Mouse (Mus musculus) layer of hippocampus, adult 2 months (tissue): ENCODE results near the gene Ccdc73. TPM values are rescaled to one million over a fixed set of nuclear protein-coding genes. Genes with fewer than 3 reads are reported as not detected.
"Not testable (repeated sequence)": the region's sequence is repeated elsewhere in the genome, so short reads cannot be mapped to it uniquely, and the experiment has no call there.

Source experiments
- DNase-seq, 2 experiments: peaks; one replicate each; pipeline ENCODE4 v3.0.0; 2022; ENCODE audit warnings: low spot score in 2 of 2
- H3K27ac ChIP-seq: fragments of 200-600 bp; 2 replicates; pipeline ENCODE4 v1.8.1; 2022
- H3K4me3 ChIP-seq: fragments of 200-600 bp; 2 replicates; pipeline ENCODE4 v1.8.1; 2022; ENCODE audit warnings: mild to moderate bottlenecking
- CTCF ChIP-seq: fragments of 200-600 bp; conservative IDR thresholded peaks from 2 replicates; pipeline ENCODE4 v1.8.1; 2022; ENCODE audit warnings: antibody characterized with exemption, mild to moderate bottlenecking, moderate library complexity
- long read RNA-seq, 2 experiments: library from polyadenylated mRNA; stranded (forward); transcript quantifications; one replicate each; pipeline ENCODE4 v2.0.0; 2021; ENCODE audit warnings: borderline mapping rate in 2 of 2
- total RNA-seq, 2 experiments: library from RNA; stranded (reverse); gene quantifications; 2 replicates each; pipeline ENCODE4 v1.2.3; 2021

Gene Ccdc73
- total RNA-seq: 1 to 10 TPM in 1 of 2 experiments, not detected in 1; 1.2 TPM
- long read RNA-seq, experiment 1, partial matches to known transcripts: 0 of 13 reads
- long read RNA-seq, experiment 1, other reads (novel, unspliced or antisense): 12 of 13 reads
- long read RNA-seq, experiment 2, partial matches to known transcripts: 0 of 14 reads
- long read RNA-seq, experiment 2, other reads (novel, unspliced or antisense): 13 of 14 reads

DNA sequence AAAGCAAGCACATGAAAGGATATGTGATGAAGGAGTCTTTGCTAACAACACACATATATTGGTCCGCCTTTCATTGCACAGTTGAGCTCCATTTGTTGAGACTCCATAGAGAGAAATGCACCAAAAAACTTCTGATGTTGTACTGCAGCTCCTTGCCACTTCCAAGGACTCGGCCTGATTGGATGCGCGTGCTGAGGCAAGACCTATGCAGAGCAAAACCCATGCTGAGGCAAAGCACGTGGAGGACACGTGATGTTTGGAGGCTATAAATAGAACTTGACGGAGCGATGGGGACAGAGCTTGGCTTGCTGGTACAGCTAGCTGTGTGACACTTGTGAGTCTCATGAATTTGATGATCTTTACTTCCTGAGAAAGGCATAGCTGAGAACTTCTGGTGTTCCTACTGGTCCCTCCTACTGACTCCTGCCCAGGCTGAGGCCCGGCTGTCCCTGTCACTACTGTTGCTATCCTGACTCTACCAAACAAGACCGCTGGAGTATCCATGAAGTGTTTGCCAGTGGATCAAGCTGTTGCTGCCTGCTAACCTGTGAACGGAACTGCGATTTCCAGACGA, at the start of gene Ccdc73:
Gene Ccdc73 (plus strand): TSS at position 524 of the 574 bp plus-strand sequence.
- no peak within 1 kb of the TSS for H3K4me3 ChIP-seq
- H3K27ac ChIP-seq: no peak within 1 kb of the TSS
- no peak for DNase-seq
- no peak for TF ChIP-seq CTCF

DNA sequence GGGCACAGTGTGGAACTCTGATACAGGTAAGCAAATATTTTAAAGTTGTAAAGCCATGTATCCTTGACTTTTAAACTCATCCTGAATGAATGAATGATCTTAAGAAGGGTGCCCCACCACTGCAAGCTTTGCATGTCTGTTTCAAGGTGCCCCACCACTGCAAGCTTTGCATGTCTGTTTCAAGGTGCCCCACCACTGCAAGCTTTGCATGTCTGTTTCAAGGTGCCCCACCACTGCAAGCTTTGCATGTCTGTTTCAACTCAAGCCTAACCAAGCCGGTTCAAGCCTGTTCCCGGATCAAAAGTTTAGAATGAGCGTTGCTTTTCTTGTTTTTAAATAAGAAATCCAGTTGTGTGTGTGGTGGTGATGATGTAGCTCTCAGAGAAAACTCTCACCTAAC, 48.8 kb upstream of the Ccdc73 start:
- H3K4me3 ChIP-seq, DNase-seq: not testable (repeated sequence)

DNA sequence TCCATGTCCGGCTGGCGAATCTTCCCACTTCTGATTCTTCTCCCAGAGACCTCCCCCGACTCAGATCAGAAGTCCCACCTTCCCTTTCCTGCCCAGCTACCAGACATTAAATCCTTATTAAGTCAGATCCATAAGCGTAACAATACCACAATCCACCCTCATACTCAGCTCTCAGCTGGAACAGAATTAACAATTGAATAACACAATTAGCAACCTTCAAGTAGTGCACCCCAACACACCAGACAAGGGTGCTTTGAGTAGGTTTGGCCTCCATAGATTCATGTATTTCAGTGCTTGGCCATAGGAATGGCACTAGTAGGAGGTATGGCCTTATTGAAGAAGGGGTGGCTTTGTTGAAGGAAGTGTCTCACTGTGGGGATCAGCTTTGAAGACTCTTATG, 41.4 kb upstream of the Ccdc73 start:
- no peak for DNase-seq
- H3K27ac ChIP-seq: no peak overlapping the region
- TF ChIP-seq CTCF: no peak
- no peak overlapping the region for H3K4me3 ChIP-seq

More for the DNA sequence above, 48.8 kb upstream of the Ccdc73 start:
- not testable (repeated sequence) for H3K27ac ChIP-seq

GRCm38 (mm10) chr2:104832486-104832885, 35.1 kb upstream of the Ccdc73 start:
- DNase-seq: no peak
- H3K27ac ChIP-seq: no peak overlapping the region
- TF ChIP-seq CTCF: no peak
- no peak overlapping the region for H3K4me3 ChIP-seq

DNA sequence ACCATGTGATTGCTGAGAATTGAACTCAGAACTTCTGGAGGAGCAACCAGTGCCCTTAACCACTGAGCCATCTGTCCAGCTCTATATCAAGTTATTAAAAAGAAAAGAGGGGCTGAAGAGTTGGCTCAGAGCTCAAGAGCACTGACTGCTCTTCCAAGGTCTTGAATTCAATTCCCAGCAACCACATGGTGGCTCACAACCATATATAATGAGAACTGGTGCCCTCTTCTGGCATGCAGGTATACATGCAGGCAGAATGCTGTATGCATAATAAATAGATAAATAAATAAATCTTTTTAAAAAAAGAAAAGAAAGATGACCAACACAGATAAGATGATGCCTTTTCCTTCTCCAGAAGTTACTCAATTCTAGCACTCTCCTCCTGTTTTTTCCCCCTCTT, 26.6 kb upstream of the Ccdc73 start:
- no peak overlapping the region for H3K4me3 ChIP-seq
- H3K27ac ChIP-seq: no peak overlapping the region
- no peak for DNase-seq
- peak; percentile 29 for TF ChIP-seq CTCF

GRCm38 (mm10) chr2:104841736-104842135, 25.9 kb upstream of the Ccdc73 start:
- no peak overlapping the region for H3K4me3 ChIP-seq
- no peak overlapping the region for H3K27ac ChIP-seq
- DNase-seq: no peak
- no peak for TF ChIP-seq CTCF

- DNase-seq: no peak
- H3K4me3 ChIP-seq: no peak overlapping the region
- no peak for TF ChIP-seq CTCF
- no peak overlapping the region for H3K27ac ChIP-seq
These were observed 25.0 kb upstream of the Ccdc73 start for GRCm38 (mm10) chr2:104842559-104842958.

DNA sequence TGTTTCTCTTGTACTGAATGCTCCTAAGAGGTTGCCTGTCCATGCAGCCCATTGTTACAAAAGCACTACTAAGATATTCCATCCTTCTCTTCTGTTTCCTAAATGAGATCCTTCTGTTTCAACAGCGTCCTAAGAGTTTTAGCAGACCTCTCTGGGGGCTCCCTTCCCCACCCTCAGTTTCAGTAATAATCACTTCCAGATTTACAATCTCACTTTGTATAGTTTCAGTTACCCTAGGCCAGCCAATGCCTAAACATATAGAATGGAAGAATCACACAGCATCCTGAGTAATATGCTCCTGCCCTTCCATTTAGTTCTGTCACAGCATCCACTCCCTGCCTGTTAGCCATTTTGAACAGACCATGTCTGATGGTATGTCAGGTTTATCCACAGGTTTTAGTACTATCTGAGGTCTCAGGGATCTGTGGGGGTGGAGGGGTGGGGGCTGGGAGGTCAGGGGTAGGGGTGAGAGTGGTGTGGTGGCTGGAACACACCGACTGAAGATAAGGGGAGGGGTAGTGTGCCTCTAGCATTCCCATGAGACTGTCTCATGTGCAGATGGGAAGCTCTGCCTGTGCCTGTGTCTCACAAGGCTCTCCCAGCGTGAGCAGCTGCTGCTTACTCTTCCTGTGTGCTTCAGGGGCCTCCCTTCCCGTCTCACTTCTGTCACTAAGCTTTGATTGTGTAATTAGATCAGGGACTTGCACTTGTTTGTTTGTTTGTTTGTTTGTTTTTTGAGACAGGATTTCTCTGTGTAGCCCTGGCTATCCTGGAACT, 20.8 kb upstream of the Ccdc73 start:
- no peak for DNase-seq
- H3K27ac ChIP-seq: no peak overlapping the region
- no peak for TF ChIP-seq CTCF

GRCm38 (mm10) chr2:104847645-104848044, 20.0 kb upstream of the Ccdc73 start:
- DNase-seq: no peak
- TF ChIP-seq CTCF: peak; percentile 67
- H3K4me3 ChIP-seq: no peak overlapping the region

More for the DNA sequence above, 20.8 kb upstream of the Ccdc73 start:
- no peak overlapping the region for H3K4me3 ChIP-seq

DNA sequence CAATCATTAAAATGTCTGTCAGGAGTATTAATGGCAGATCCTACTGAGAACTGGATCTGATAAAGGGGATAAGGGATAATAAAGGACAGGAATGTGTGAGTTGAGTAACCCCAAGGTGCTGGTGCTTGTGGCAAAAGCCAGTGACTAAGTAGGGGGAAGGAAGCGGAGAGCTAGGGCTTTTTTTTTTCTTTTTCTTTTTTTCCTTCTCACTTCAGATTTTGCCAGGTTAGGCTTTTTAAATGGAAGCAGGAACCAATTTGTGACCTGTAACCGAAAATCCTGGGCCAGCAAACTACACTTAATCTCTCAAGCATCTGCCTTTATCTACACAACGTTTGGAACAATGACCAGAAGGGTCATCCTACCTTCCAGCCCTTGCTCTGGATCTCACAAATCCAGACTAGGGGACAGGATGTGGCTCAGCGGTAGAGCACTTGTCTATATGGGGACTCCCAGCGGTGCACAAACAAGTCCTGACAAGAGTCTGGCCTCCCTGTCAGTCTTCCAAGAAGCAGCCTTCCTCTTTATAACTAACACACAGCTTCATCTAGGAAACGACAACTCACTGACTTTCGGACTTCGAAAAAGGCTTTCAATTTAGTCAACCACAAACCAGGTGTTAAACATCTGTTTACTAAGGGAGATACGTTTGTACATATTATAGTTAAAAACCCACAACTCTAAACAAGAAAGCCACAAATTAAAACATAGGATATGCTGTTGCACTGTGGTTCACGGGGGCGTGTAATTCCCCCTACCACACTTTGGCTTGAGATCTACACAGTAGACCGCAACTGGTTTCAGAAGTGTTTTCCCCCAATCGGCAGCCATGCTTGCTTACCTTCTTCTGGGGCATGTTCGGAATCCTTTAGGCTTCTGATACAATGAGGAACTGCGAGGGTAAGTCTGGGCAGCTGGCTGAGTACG, 19.1 kb upstream of the Ccdc73 start:
- H3K4me3 ChIP-seq: no peak overlapping the region; the same call in 1 of the 2 replicates
- no peak overlapping the region for H3K27ac ChIP-seq
- TF ChIP-seq CTCF: no peak
- no peak for DNase-seq

More at GRCm38 (mm10) chr2:104847645-104848044, 20.0 kb upstream of the Ccdc73 start:
- H3K27ac ChIP-seq: no peak overlapping the region

- peak in 1 of 2 experiments; percentile 27 for DNase-seq
- H3K4me3 ChIP-seq: peak within 1 kb of the TSS; percentile 63
- H3K27ac ChIP-seq: no peak within 1 kb of the TSS
- peak; percentile 20 for TF ChIP-seq CTCF
These were observed 18.2 kb upstream of the Ccdc73 start, which contains the start of gene Prrg4 for GRCm38 (mm10) chr2:104849276-104849990. TSS of gene Prrg4 (minus strand) at chr2:104849876.

GRCm38 (mm10) chr2:104849991-104850359, 17.6 kb upstream of the Ccdc73 start:
- DNase-seq: no peak
- TF ChIP-seq CTCF: no peak
- Histone ChIP-seq H3K4me3 (peak overlapping the region; percentile 63), H3K27ac (no peak overlapping the region)
